Mouse (Mus musculus) left cerebral cortex, adult 6 months (tissue): ENCODE results near the gene Vmn1r7. TPM values are rescaled to one million over a fixed set of nuclear protein-coding genes. Genes with fewer than 3 reads are reported as not detected.

Source experiments
- long read RNA-seq, 2 experiments: library from polyadenylated mRNA; unstranded; transcript quantifications; one replicate each; pipeline ENCODE4 v2.0.0; 2019 to 2020
- polyA plus RNA-seq: library from polyadenylated mRNA; unstranded; fragments of <200 nt; fragmentation: Nextera tagmentation; gene quantifications from 2 replicates; pipeline ENCODE4 v1.2.3, GENCODE M21; 2021

The Vmn1r7 gene
- not detected in 2 replicates for polyA plus RNA-seq
- long read RNA-seq, experiment 1, result 0 reads
- long read RNA-seq, experiment 2, result 0 reads

GRCm38 (mm10) chr6:57025224-57025623 is at the start of gene Vmn1r7:
TSS of gene Vmn1r7 (minus strand) at chr6:57025324.

GRCm38 (mm10) chr6:57066487-57066886 is 41.4 kb upstream of the Vmn1r7 start, which contains the start of gene Vmn1r9:
TSS of gene Vmn1r9 (plus strand) at chr6:57066787.

GRCm38 (mm10) chr6:57031984-57032383 is 6.9 kb upstream of the Vmn1r7 start, which contains the start of gene Vmn1r8:
TSS of gene Vmn1r8 (plus strand) at chr6:57032284.

GRCm38 (mm10) chr6:56996943-56997342 is 28.2 kb downstream of the Vmn1r7 start, which contains the start of gene Vmn1r6:
TSS of gene Vmn1r6 (plus strand) at chr6:56997243.

Other genes starting within 250 kb of the Vmn1r7 start
- 25.4 and 28.5 TPM in 2 replicates for gene Kbtbd2, start 227.5 kb downstream of the Vmn1r7 start, polyA plus RNA-seq
- gene Fkbp9, start 193.3 kb downstream of the Vmn1r7 start, polyA plus RNA-seq, result 21.4 and 27.4 TPM in 2 replicates
- 116 and 128 TPM in 2 replicates for gene Nt5c3, start 101.4 kb downstream of the Vmn1r7 start, polyA plus RNA-seq
- 0.09 and 0.29 TPM in 2 replicates for gene Vmn1r4, start 101.3 kb downstream of the Vmn1r7 start, polyA plus RNA-seq
- not detected in 2 replicates for gene Vmn1r5, start 55.1 kb downstream of the Vmn1r7 start, polyA plus RNA-seq
- not detected in 2 replicates for gene Vmn1r6, start 28.1 kb downstream of the Vmn1r7 start, polyA plus RNA-seq
- gene Vmn1r8, start 7.0 kb upstream of the Vmn1r7 start, polyA plus RNA-seq, result not detected in 2 replicates
- not detected in 2 replicates for gene Vmn1r9, start 41.5 kb upstream of the Vmn1r7 start, polyA plus RNA-seq
- not detected in 2 replicates for gene Vmn1r10, start 84.1 kb upstream of the Vmn1r7 start, polyA plus RNA-seq
- gene Vmn1r11, start 108.1 kb upstream of the Vmn1r7 start, polyA plus RNA-seq, result not detected in 2 replicates
- not detected in 2 replicates for gene Vmn1r12, start 131.6 kb upstream of the Vmn1r7 start, polyA plus RNA-seq
- not detected in 2 replicates for gene Vmn1r13, start 178.0 kb upstream of the Vmn1r7 start, polyA plus RNA-seq
- not detected in 2 replicates for gene Vmn1r14, start 206.4 kb upstream of the Vmn1r7 start, polyA plus RNA-seq
- not detected in 2 replicates for gene Vmn1r15, start 232.6 kb upstream of the Vmn1r7 start, polyA plus RNA-seq